Mouse (Mus musculus): ENCODE data around the gene Fam229a. TPM values are rescaled to one million over a fixed set of nuclear protein-coding genes. Genes with fewer than 3 reads are reported as not detected.
"Not testable (repeated sequence)": the region's sequence is repeated elsewhere in the genome, so short reads cannot be mapped to it uniquely, and the experiment has no call there.

Gene Fam229a
- polyA plus RNA-seq, 2 experiments = 0.44 to 0.54 TPM

- ATAC-seq (ENCODE audit: insufficient read depth) = peak; percentile 61
- Histone ChIP-seq H3K9ac (replicated peaks) (peak overlapping the region; percentile 72), H3K27ac (no peak overlapping the region), H3K27me3 (ENCODE audit: control insufficient read depth, insufficient read depth, low read length) (peaks cover 13% of the 10 kb centered on the region), H3K4me2 (ENCODE audit: low read depth) (peak overlapping the region; percentile 97), H3K36me3 (replicated peaks; ENCODE audit: control insufficient read depth, insufficient read depth, low read depth) (peaks cover 24% of the 10 kb centered on the region), H3K9me3 (ENCODE audit: control insufficient read depth, low read length) (no peaks in the 10 kb centered on the region), H3K4me3 (ENCODE audit: insufficient read depth in 1 of 2, low read depth in 2 of 2, low read length in 2 of 2) (peak overlapping the region; percentile 52 to 75), H3K4me1 (replicated peaks; ENCODE audit: control insufficient read depth in 2 of 2, insufficient read depth in 2 of 2, low read length in 1 of 2) (peaks cover 0 to 5% of the 10 kb centered on the region in 2 experiments; a peak in 1 of 4 replicates)
- peak in 1 of 3 experiments; percentile 35 for DNase-seq (ENCODE audit: low read depth in 3 of 3, low spot score in 3 of 3)
- under 1% methylated on average over 33 of the region's 35 CpGs for WGBS (ENCODE audit: insufficient replicate concordance)
- TF ChIP-seq EP300 (IDR thresholded peaks at IDR 0.05; ENCODE audit: low read depth) (no peak), CTCF (IDR thresholded peaks at IDR 0.05; ENCODE audit: low read depth) (peak; percentile 86)
Observed at GRCm38 (mm10) chr4:129514300-129514898, 23.4 kb downstream of the Fam229a start.

- DNase-seq (ENCODE audit: low read depth in 3 of 3, low spot score in 3 of 3) (no peak), ATAC-seq (ENCODE audit: insufficient read depth) (no peak)
- Histone ChIP-seq H3K27ac (no peak overlapping the region), H3K36me3 (replicated peaks; ENCODE audit: control insufficient read depth, insufficient read depth, low read depth) (peaks cover 37% of the 10 kb centered on the region), H3K9me3 (ENCODE audit: control insufficient read depth, low read length) (no peaks in the 10 kb centered on the region), H3K4me1 (replicated peaks; ENCODE audit: control insufficient read depth in 2 of 2, insufficient read depth in 2 of 2, low read length in 1 of 2) (peaks cover 0 to 5% of the 10 kb centered on the region in 2 experiments; a peak in 1 of 4 replicates), H3K4me2 (ENCODE audit: low read depth) (no peak overlapping the region), H3K9ac (replicated peaks) (no peak overlapping the region), H3K27me3 (ENCODE audit: control insufficient read depth, insufficient read depth, low read length) (peaks cover 13% of the 10 kb centered on the region), H3K4me3 (ENCODE audit: insufficient read depth in 1 of 2, low read depth in 2 of 2, low read length in 2 of 2) (no peak overlapping the region)
- TF ChIP-seq CTCF (IDR thresholded peaks at IDR 0.05; ENCODE audit: low read depth) = no peak
- no peak for TF ChIP-seq EP300 (IDR thresholded peaks at IDR 0.05; ENCODE audit: low read depth)
- 61% methylated on average over 2 of the region's 2 CpGs for WGBS (ENCODE audit: insufficient replicate concordance)
Observed at GRCm38 (mm10) chr4:129516925-129517324, 25.9 kb downstream of the Fam229a start.

GRCm38 (mm10) chr4:129518519-129518918 is 27.5 kb downstream of the Fam229a start:
- TF ChIP-seq CTCF (IDR thresholded peaks at IDR 0.05; ENCODE audit: low read depth) (no peak), EP300 (IDR thresholded peaks at IDR 0.05; ENCODE audit: low read depth) (no peak)
- Histone ChIP-seq H3K36me3 (replicated peaks; ENCODE audit: control insufficient read depth, insufficient read depth, low read depth) (peaks cover 53% of the 10 kb centered on the region), H3K4me1 (replicated peaks; ENCODE audit: control insufficient read depth in 2 of 2, insufficient read depth in 2 of 2, low read length in 1 of 2) (no peaks in the 10 kb centered on the region), H3K4me3 (ENCODE audit: insufficient read depth in 1 of 2, low read depth in 2 of 2, low read length in 2 of 2) (no peak overlapping the region), H3K9me3 (ENCODE audit: control insufficient read depth, low read length) (no peaks in the 10 kb centered on the region), H3K9ac (replicated peaks) (no peak overlapping the region), H3K27ac (no peak overlapping the region), H3K27me3 (ENCODE audit: control insufficient read depth, insufficient read depth, low read length) (peaks cover 3% of the 10 kb centered on the region), H3K4me2 (ENCODE audit: low read depth) (no peak overlapping the region)
- ATAC-seq (ENCODE audit: insufficient read depth) (no peak), DNase-seq (ENCODE audit: low read depth in 3 of 3, low spot score in 3 of 3) (no peak)
- WGBS (ENCODE audit: insufficient replicate concordance) = 90% methylated on average over 8 of the region's 8 CpGs

GRCm38 (mm10) chr4:129525338-129525737 is 34.3 kb downstream of the Fam229a start:
- no peak overlapping the region for H3K9ac ChIP-seq (replicated peaks)
- H3K36me3 ChIP-seq (replicated peaks; ENCODE audit: control insufficient read depth, insufficient read depth, low read depth) = peaks cover 77% of the 10 kb centered on the region
- 83% methylated on average over 5 of the region's 5 CpGs for WGBS (ENCODE audit: insufficient replicate concordance)
- H3K4me1 ChIP-seq (replicated peaks; ENCODE audit: control insufficient read depth in 2 of 2, insufficient read depth in 2 of 2, low read length in 1 of 2) = no peaks in the 10 kb centered on the region
- ATAC-seq (ENCODE audit: insufficient read depth) (no peak), DNase-seq (ENCODE audit: low read depth in 3 of 3, low spot score in 3 of 3) (no peak)
- no peaks in the 10 kb centered on the region for H3K9me3 ChIP-seq (ENCODE audit: control insufficient read depth, low read length)
- TF ChIP-seq CTCF (IDR thresholded peaks at IDR 0.05; ENCODE audit: low read depth) (no peak), EP300 (IDR thresholded peaks at IDR 0.05; ENCODE audit: low read depth) (no peak)
- H3K27me3 ChIP-seq (ENCODE audit: control insufficient read depth, insufficient read depth, low read length) = no peaks in the 10 kb centered on the region
- H3K4me2 ChIP-seq (ENCODE audit: low read depth) = no peak overlapping the region
- H3K27ac ChIP-seq = no peak overlapping the region
- H3K4me3 ChIP-seq (ENCODE audit: insufficient read depth in 1 of 2, low read depth in 2 of 2, low read length in 2 of 2) = no peak overlapping the region

GRCm38 (mm10) chr4:129525889-129526288 is 34.9 kb downstream of the Fam229a start:
- H3K27me3 ChIP-seq (ENCODE audit: control insufficient read depth, insufficient read depth, low read length) = no peaks in the 10 kb centered on the region
- WGBS (ENCODE audit: insufficient replicate concordance) = 81% methylated on average over 3 of the region's 3 CpGs
- H3K4me3 ChIP-seq (ENCODE audit: insufficient read depth in 1 of 2, low read depth in 2 of 2, low read length in 2 of 2) = no peak overlapping the region
- no peaks in the 10 kb centered on the region for H3K9me3 ChIP-seq (ENCODE audit: control insufficient read depth, low read length)
- H3K4me1 ChIP-seq (replicated peaks; ENCODE audit: control insufficient read depth in 2 of 2, insufficient read depth in 2 of 2, low read length in 1 of 2) = no peaks in the 10 kb centered on the region
- no peak for ATAC-seq (ENCODE audit: insufficient read depth)
- no peak overlapping the region for H3K9ac ChIP-seq (replicated peaks)
- no peak for DNase-seq (ENCODE audit: low read depth in 3 of 3, low spot score in 3 of 3)
- H3K4me2 ChIP-seq (ENCODE audit: low read depth) = no peak overlapping the region
- TF ChIP-seq CTCF (IDR thresholded peaks at IDR 0.05; ENCODE audit: low read depth) (no peak), EP300 (IDR thresholded peaks at IDR 0.05; ENCODE audit: low read depth) (no peak)
- H3K27ac ChIP-seq = no peak overlapping the region
- peaks cover 74% of the 10 kb centered on the region for H3K36me3 ChIP-seq (replicated peaks; ENCODE audit: control insufficient read depth, insufficient read depth, low read depth)

- H3K9me3 ChIP-seq (ENCODE audit: control insufficient read depth, low read length); H3K9ac ChIP-seq (replicated peaks); H3K4me1 ChIP-seq (replicated peaks; ENCODE audit: control insufficient read depth in 2 of 2, insufficient read depth in 2 of 2, low read length in 1 of 2); H3K27ac ChIP-seq; H3K27me3 ChIP-seq (ENCODE audit: control insufficient read depth, insufficient read depth, low read length); H3K4me2 ChIP-seq (ENCODE audit: low read depth); ATAC-seq (ENCODE audit: insufficient read depth); DNase-seq (ENCODE audit: low read depth in 3 of 3, low spot score in 3 of 3); H3K4me3 ChIP-seq (ENCODE audit: insufficient read depth in 1 of 2, low read depth in 2 of 2, low read length in 2 of 2): not testable (repeated sequence)
- WGBS (ENCODE audit: insufficient replicate concordance) = 84% methylated on average over 5 of the region's 6 CpGs
- peaks cover 58% of the 10 kb centered on the region for H3K36me3 ChIP-seq (replicated peaks; ENCODE audit: control insufficient read depth, insufficient read depth, low read depth)
Observed at GRCm38 (mm10) chr4:129528901-129529300, 37.9 kb downstream of the Fam229a start.

Measured in liver, embryonic 14.5 days (tissue).